8 mouse cellular contexts compared by ENCODE assay signal in the genomic region with DNA sequence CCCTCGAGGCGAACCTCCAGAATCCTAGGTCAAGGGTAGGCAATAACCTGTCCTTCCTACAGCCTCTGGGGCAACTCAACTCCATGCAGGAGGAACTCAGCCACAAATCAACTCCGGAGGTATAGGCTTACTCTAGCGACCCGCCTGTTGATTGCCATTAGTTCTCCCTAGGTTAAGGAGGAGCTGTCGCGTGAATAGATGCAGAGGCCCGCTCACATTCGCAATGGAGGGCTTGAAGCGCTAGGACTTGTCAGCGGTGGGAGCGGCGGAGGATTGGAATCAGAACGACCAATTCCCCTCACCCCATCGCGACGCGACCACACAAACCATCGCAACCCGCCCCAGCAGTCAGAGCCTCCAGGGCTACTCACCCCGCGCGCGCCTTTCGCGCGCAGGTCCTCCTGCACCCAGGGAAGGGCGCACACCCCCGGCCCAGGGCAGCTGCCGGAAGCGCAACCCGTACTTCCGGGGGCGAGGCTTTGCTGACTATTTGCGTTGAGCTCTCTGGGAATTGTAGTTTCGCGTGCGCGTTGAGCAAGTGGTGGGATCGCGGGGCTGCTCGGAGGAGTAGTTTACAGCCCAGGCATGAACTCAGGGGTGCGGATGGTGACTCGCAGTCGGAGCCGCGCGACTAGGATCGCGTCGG. TPM values are rescaled to one million over a fixed set of nuclear protein-coding genes. Genes with fewer than 3 reads are reported as not detected.
DNase-seq lines count a peak whose midpoint lies in the region.

Tsc2 (minus strand) TSS at position 464 of the 646 bp plus-strand sequence.
Nthl1 (plus strand) TSS at position 514 of the 646 bp plus-strand sequence.

- DNase-seq in adrenal gland, adult 18-20 months (ENCODE audit: low spot score in 2 of 2) = peak; percentile 76 to 84
- DNase-seq in embryo, embryonic 10.5 days (ENCODE audit: low spot score) = peak; percentile 95
- DNase-seq in gastrocnemius, postnatal 14 days = peak; percentile 82
- peak; percentile 90 for DNase-seq in induced T-regulatory cell, adult 2 months (ENCODE audit: low read depth)
- DNase-seq in left cerebral cortex, adult 8-10 months (ENCODE audit: low spot score in 2 of 2) = peak; percentile 71 to 75
- DNase-seq in right cerebral cortex, postnatal 10 days (ENCODE audit: low spot score in 2 of 2) = peak; percentile 90 to 91
- peak; percentile 81 for DNase-seq in urinary bladder, postnatal 14 days (ENCODE audit: low spot score)

- intact Hi-C loops in gastrocnemius, postnatal 14 days (cut with DNase I; ENCODE audit: low total_unique reads) = no loop called here

- H3K4me1 ChIP-seq in megakaryocyte, embryonic 14.5 days = peaks cover 66% of the 10 kb centered on the region

- peak within 1 kb of the TSS; percentile 96 for H3K4me3 ChIP-seq in megakaryocyte, embryonic 14.5 days (replicated peaks)

- H3K27me3 ChIP-seq in megakaryocyte, embryonic 14.5 days (replicated peaks) = no peaks in the 10 kb centered on the region

- H3K9me3 ChIP-seq in megakaryocyte, embryonic 14.5 days = no peaks in the 10 kb centered on the region

- H3K36me3 ChIP-seq in megakaryocyte, embryonic 14.5 days (replicated peaks; ENCODE audit: low read length) = peaks cover 58% of the 10 kb centered on the region

RNA-seq across cellular contexts. Expression of gene Tsc2, which starts in this region (rescaled TPM):
- 100 to 1,000 TPM in 1 of 2 experiments, 10 to 100 TPM in 1; 93.3 to 111 TPM for total RNA-seq in adrenal gland, adult 18-20 months (2021)
- 10 to 100 TPM; 50.6 to 53.0 TPM for total RNA-seq in gastrocnemius, postnatal 14 days (2021)
- total RNA-seq in left cerebral cortex, adult 8-10 months (2022) = 100 to 1,000 TPM; 123 to 148 (median 137) TPM
- 26.7 and 30.6 TPM in 2 replicates for polyA plus RNA-seq in megakaryocyte, embryonic 14.5 days (2012; ENCODE audit: insufficient read depth, low replicate concordance)

RNA-seq across cellular contexts. Expression of gene Nthl1, which starts in this region (rescaled TPM):
- total RNA-seq in adrenal gland, adult 18-20 months (2021) = 1 to 10 TPM; 7.3 to 8.0 TPM
- 1 to 10 TPM; 2.2 to 3.6 TPM for total RNA-seq in gastrocnemius, postnatal 14 days (2021)
- 1 to 10 TPM; 5.7 to 7.0 (median 6.1) TPM for total RNA-seq in left cerebral cortex, adult 8-10 months (2022)
- polyA plus RNA-seq in megakaryocyte, embryonic 14.5 days (2012; ENCODE audit: insufficient read depth, low replicate concordance) = 8.2 TPM in 1 of 2 replicates, not detected in the other

Comparison
In these comparisons a context has a peak if more than half of its experiments do, and no peak if none do; other contexts are left out.
1. Peak in every context shown above with its lines: DNase-seq and H3K4me3 ChIP-seq.